Mouse (Mus musculus) megakaryocyte, embryonic 14.5 days (primary cell): ENCODE measurements around the gene Kmt2b.

Source experiments
- FLI1 ChIP-seq: IDR thresholded peaks from 2 replicates; pipeline ENCODE4 v1.6.1; 2012; ENCODE audit warnings: low read length, inconsistent platforms, mixed read lengths
- GATA1 ChIP-seq: IDR thresholded peaks from 3 replicates; pipeline ENCODE4 v1.6.1; 2012; ENCODE audit warnings: mixed read lengths, low read length, inconsistent platforms, borderline replicate concordance

GRCm38 (mm10) chr7:30559443-30559954 is 29.0 kb downstream of the Kmt2b start, which contains the start of gene Lin37:
- TF ChIP-seq GATA1 (no peak), FLI1 (no peak)
